Mouse (Mus musculus) monocyte, adult 5-6 weeks (primary cell): ENCODE data around the gene Ghrhr. TPM values are rescaled to one million over a fixed set of nuclear protein-coding genes. Genes with fewer than 3 reads are reported as not detected.

Source experiments
- ATAC-seq: fragments of 153-309, 156-312 bp; replicated peaks from 2 replicates; pipeline ENCODE4 v1.8.0; 2017; ENCODE audit warnings: mild to moderate bottlenecking; ENCODE audit not compliant: low TSS enrichment, insufficient number of reproducible peaks, severe bottlenecking, poor library complexity, low FRiP score
- total RNA-seq: library from RNA; stranded (forward); fragments of 200-1000, 200-491, 200-594 nt; gene quantifications from 3 replicates; pipeline ENCODE4 v1.2.3, GENCODE M21; 2017

The Ghrhr gene
- total RNA-seq, 1 experiment from 2014 or later = not detected

- ATAC-seq = no peak
These were observed 8.4 kb downstream of the Ghrhr start for GRCm38 (mm10) chr6:55384356-55384951.

GRCm38 (mm10) chr6:55388546-55389169 lies 12.6 kb downstream of the Ghrhr start:
- ATAC-seq = no peak

GRCm38 (mm10) chr6:55389321-55389720 lies 13.2 kb downstream of the Ghrhr start:
- no peak for ATAC-seq

GRCm38 (mm10) chr6:55391814-55392213 lies 15.7 kb downstream of the Ghrhr start:
- no peak for ATAC-seq

- no peak for ATAC-seq
These were observed 16.4 kb downstream of the Ghrhr start for GRCm38 (mm10) chr6:55392453-55392852.

GRCm38 (mm10) chr6:55394854-55395253 lies 18.8 kb downstream of the Ghrhr start:
- ATAC-seq = no peak

- ATAC-seq = no peak
These were observed 20.1 kb downstream of the Ghrhr start for GRCm38 (mm10) chr6:55396176-55396575.

GRCm38 (mm10) chr6:55396622-55397041 lies 20.5 kb downstream of the Ghrhr start:
- no peak for ATAC-seq

GRCm38 (mm10) chr6:55398869-55399628 lies 23.0 kb downstream of the Ghrhr start:
- no peak for ATAC-seq

GRCm38 (mm10) chr6:55399910-55400309 lies 23.8 kb downstream of the Ghrhr start:
- no peak for ATAC-seq

- ATAC-seq = no peak
These were observed 26.1 kb downstream of the Ghrhr start for GRCm38 (mm10) chr6:55402041-55402776.

GRCm38 (mm10) chr6:55403411-55404309 lies 27.6 kb downstream of the Ghrhr start:
- ATAC-seq = no peak

- no peak for ATAC-seq
These were observed 28.4 kb downstream of the Ghrhr start for GRCm38 (mm10) chr6:55404421-55404990.

- no peak for ATAC-seq
These were observed 31.2 kb downstream of the Ghrhr start for GRCm38 (mm10) chr6:55407345-55407744.

GRCm38 (mm10) chr6:55410119-55410775 lies 34.2 kb downstream of the Ghrhr start:
- ATAC-seq = no peak

- ATAC-seq = no peak
These were observed 34.9 kb downstream of the Ghrhr start for GRCm38 (mm10) chr6:55410977-55411376.

- no peak for ATAC-seq
These were observed 40.1 kb downstream of the Ghrhr start for GRCm38 (mm10) chr6:55416202-55416601.
